Mouse (Mus musculus) small intestine, adult 2 months (tissue): ENCODE results near the gene Mlx.

Experiments used
- CTCF ChIP-seq: fragments of 200-500 bp; IDR thresholded peaks from 2 replicates; pipeline ENCODE4 v1.5.1; 2012; ENCODE audit warnings: low read depth, mild to moderate bottlenecking, control low read depth, inconsistent platforms, low read length, moderate library complexity, mixed read lengths; ENCODE audit not compliant: insufficient replicate concordance, insufficient read length; ENCODE audit errors: extremely low read depth
- POLR2A ChIP-seq: fragments of 200-500 bp; IDR thresholded peaks from 2 replicates; pipeline ENCODE4 v1.6.1; 2012; ENCODE audit warnings: low read depth, mild to moderate bottlenecking, control low read depth, inconsistent platforms, low read length, moderate library complexity

- TF ChIP-seq CTCF = no peak
- TF ChIP-seq POLR2A = no peak
Measured at GRCm38 (mm10) chr11:101086323-101086674, 778 bp upstream of the Mlx start.
